Mouse (Mus musculus): ENCODE results near the gene Cyp2a22. TPM values are rescaled to one million over a fixed set of nuclear protein-coding genes. Genes with fewer than 3 reads are reported as not detected.

Cyp2a22 gene
- polyA plus RNA-seq (2012; rRNA removed) = not detected in 2 replicates

GRCm38 (mm10) chr7:26939262-26939661, at the start of gene Cyp2a22:
Gene Cyp2a22, minus strand, starts transcription at chr7:26939384.

Other genes with a start within 250 kb of the Cyp2a22 start
- gene Cyp2b19, start 182.2 kb downstream of the Cyp2a22 start, polyA plus RNA-seq (2012; rRNA removed) = not detected in 2 replicates
- 0.24 TPM in 1 of 2 replicates, not detected in the other for gene Cyp2g1, start 130.5 kb downstream of the Cyp2a22 start, polyA plus RNA-seq (2012; rRNA removed)
- gene Cyp2a5, start 104.1 kb downstream of the Cyp2a22 start, polyA plus RNA-seq (2012; rRNA removed) = 0.21 and 0.44 TPM in 2 replicates
- not detected in 2 replicates for gene Cyp2a12, start 89.7 kb upstream of the Cyp2a22 start, polyA plus RNA-seq (2012; rRNA removed)
- 3.6 TPM in 1 of 2 replicates, not detected in the other for gene Cyp2f2, start 180.5 kb upstream of the Cyp2a22 start, polyA plus RNA-seq (2012; rRNA removed)
- gene Cyp2t4, start 214.3 kb upstream of the Cyp2a22 start, polyA plus RNA-seq (2012; rRNA removed) = not detected in 2 replicates
- gene Egln2, start 227.4 kb upstream of the Cyp2a22 start, polyA plus RNA-seq (2012; rRNA removed) = 113 and 115 TPM in 2 replicates
- 76.1 and 88.2 TPM in 2 replicates for gene Rab4b, start 239.5 kb upstream of the Cyp2a22 start, polyA plus RNA-seq (2012; rRNA removed)
- gene Gm21983, start 241.7 kb upstream of the Cyp2a22 start, polyA plus RNA-seq (2012; rRNA removed) = 0.36 and 0.84 TPM in 2 replicates
- gene Mia, start 241.8 kb upstream of the Cyp2a22 start, polyA plus RNA-seq (2012; rRNA removed) = 20.8 and 75.8 TPM in 2 replicates